Mouse (Mus musculus) midbrain, embryonic 13.5 days (tissue): ENCODE data around the gene Ust. TPM values are rescaled to one million over a fixed set of nuclear protein-coding genes. Genes with fewer than 3 reads are reported as not detected.

Experiments used
- ATAC-seq: fragments of 200-750 bp; cut with Nextera tagmentation; 2 replicates; pipeline ENCODE4 v1.8.0; 2017; ENCODE audit warnings: mild to moderate bottlenecking, moderate TSS enrichment, moderate library complexity
- H3K27ac ChIP-seq: fragments of 300-500 bp; sonication (generic); 2 replicates; pipeline ENCODE4 v1.5.1; 2015; ENCODE audit warnings: inconsistent platforms, mild to moderate bottlenecking, moderate library complexity
- H3K27me3 ChIP-seq: fragments of 300-500 bp; sonication (generic); 2 replicates; pipeline ENCODE4 v1.6.1; 2015; ENCODE audit warnings: mild to moderate bottlenecking, inconsistent platforms
- H3K36me3 ChIP-seq: fragments of 300-500 bp; sonication (generic); 2 replicates; pipeline ENCODE4 v1.6.1; 2015; ENCODE audit warnings: mild to moderate bottlenecking, inconsistent platforms
- H3K4me1 ChIP-seq: fragments of 300-500 bp; sonication (generic); replicated peaks from 2 replicates; pipeline ENCODE4 v1.6.1; 2015; ENCODE audit warnings: inconsistent platforms
- H3K4me2 ChIP-seq: fragments of 300-500 bp; sonication (generic); replicated peaks from 2 replicates; pipeline ENCODE4 v1.6.1; 2015; ENCODE audit warnings: moderate library complexity, mild to moderate bottlenecking, inconsistent platforms
- H3K4me3 ChIP-seq: fragments of 300-500 bp; sonication (generic); replicated peaks from 2 replicates; pipeline ENCODE4 v1.5.1; 2015; ENCODE audit warnings: mild to moderate bottlenecking, inconsistent platforms
- H3K9ac ChIP-seq: fragments of 300-500 bp; sonication (generic); replicated peaks from 2 replicates; pipeline ENCODE4 v1.6.1; 2015; ENCODE audit warnings: mild to moderate bottlenecking, inconsistent platforms
- H3K9me3 ChIP-seq: fragments of 300-500 bp; sonication (generic); 2 replicates; pipeline ENCODE4 v1.6.1; 2016; ENCODE audit warnings: mild to moderate bottlenecking, inconsistent platforms
- WGBS: fragments of 180-500 bp; shearing (Covaris S2); methylation state at CpG from one replicate; pipeline ENCODE4 v1.1.7; 2015; 5-methylcytosine and 5-hydroxymethylcytosine counted together
- polyA plus RNA-seq: library from polyadenylated mRNA; unstranded; fragments of >200 nt; fragmentation: Nextera tagmentation; extraction: Ambion mirVana; gene quantifications from 2 replicates; pipeline ENCODE4 v1.2.1, GENCODE M21; 2015

Gene Ust
- polyA plus RNA-seq, 1 experiment from 2014 or later, result 2.7 TPM

DNA sequence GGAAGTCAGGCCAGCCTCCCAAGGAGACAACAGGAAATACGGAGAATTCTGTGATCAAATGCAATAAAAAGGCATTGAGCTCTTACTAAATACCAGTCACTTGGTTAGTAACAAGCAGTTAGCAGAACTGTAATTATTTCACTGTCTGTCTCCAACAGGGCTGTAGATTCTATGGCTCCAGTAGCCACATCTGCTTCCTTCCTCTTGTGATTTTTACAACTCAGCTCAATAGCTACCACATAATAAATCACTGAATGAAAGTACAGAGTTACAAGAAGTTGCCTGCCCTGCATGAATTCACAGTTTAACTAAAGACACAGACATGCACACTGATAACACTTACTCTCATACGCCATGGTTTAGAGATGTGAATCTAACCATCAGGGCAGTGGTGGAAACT, 176.1 kb downstream of the Ust start:
- no peak overlapping the region for H3K4me2 ChIP-seq
- no peak overlapping the region for H3K4me3 ChIP-seq
- H3K9me3 ChIP-seq, result no peaks in the 10 kb centered on the region
- no peak for ATAC-seq
- H3K36me3 ChIP-seq, result no peaks in the 10 kb centered on the region
- H3K9ac ChIP-seq, result no peak overlapping the region
- no peaks in the 10 kb centered on the region for H3K27me3 ChIP-seq
- 0 out of 2 replicates have a peak, but pooled peaks cover 3% of the 10 kb centered on the region for H3K4me1 ChIP-seq
- WGBS, result 90% methylated on average over 2 of the region's 2 CpGs
- no peak overlapping the region for H3K27ac ChIP-seq

DNA sequence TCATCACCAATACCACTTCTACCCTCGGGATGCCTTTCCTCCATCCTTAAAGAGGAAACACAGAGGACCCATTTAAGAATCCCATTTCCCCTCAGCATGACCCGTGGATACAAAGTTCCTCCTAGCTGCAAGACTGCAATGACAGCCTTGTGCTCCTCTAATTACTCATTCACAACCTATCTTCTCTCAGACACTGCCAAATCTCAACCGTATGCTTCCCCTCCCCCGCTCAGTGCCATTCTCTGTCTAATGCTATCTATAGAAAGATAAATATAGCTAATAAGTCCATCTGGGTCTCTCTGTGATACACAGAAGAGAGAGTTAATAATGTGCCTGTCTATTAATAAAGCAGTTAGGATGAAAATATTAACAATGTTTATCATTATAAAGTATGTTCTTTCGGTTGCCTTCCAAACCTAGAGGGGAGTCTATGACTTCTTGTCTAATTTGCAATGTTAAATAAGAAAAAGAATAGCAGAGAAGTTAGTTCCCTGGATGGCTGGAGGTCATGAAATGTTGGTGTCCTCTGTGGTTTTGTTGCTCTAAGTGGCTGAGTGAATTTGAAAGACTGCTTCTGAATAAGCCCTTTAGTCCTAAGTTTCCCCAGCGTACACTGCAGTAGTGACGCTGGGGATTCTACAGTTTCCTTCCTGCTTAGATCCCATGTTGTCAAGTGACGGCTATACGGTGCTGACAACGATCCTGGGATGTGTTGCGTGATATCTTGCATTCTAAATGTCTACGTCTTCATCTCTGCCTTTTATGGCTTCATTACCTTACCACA, 178.8 kb downstream of the Ust start:
- H3K4me2 ChIP-seq, result no peak overlapping the region
- H3K36me3 ChIP-seq, result no peaks in the 10 kb centered on the region
- H3K4me1 ChIP-seq, result 0 out of 2 replicates have a peak, but pooled peaks cover 3% of the 10 kb centered on the region
- no peaks in the 10 kb centered on the region for H3K27me3 ChIP-seq
- no peak overlapping the region for H3K4me3 ChIP-seq
- WGBS, result 70% methylated on average over 12 of the region's 12 CpGs
- no peaks in the 10 kb centered on the region for H3K9me3 ChIP-seq
- peak; percentile 45; the same call in 1 of the 2 replicates for ATAC-seq
- H3K27ac ChIP-seq, result no peak overlapping the region
- H3K9ac ChIP-seq, result no peak overlapping the region

DNA sequence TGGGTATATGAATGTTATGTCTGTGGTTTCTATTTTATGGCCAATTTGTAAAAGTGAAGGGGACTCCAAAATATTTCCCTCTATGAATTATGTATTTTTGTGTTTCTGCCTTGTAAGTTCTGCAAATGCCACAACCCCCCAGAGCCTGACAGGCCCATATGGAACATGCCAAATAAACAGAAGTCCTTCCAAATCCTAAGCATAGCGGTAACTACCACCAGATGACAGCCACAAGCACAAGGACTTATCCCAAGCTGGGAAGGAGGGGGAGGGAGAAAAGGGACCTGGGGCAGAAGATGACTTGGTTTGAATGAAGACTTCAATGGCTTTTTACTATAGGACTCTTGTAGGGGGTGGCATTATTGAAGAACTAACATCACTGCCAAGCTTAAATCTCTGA, 182.0 kb downstream of the Ust start:
- Histone ChIP-seq H3K9ac (no peak overlapping the region), H3K4me1 (0 out of 2 replicates have a peak, but pooled peaks cover 3% of the 10 kb centered on the region), H3K4me3 (no peak overlapping the region), H3K9me3 (no peaks in the 10 kb centered on the region), H3K27ac (no peak overlapping the region), H3K36me3 (no peaks in the 10 kb centered on the region), H3K27me3 (no peaks in the 10 kb centered on the region), H3K4me2 (no peak overlapping the region)
- 83% methylated on average over 1 of the region's 1 CpGs for WGBS
- ATAC-seq, result no peak

DNA sequence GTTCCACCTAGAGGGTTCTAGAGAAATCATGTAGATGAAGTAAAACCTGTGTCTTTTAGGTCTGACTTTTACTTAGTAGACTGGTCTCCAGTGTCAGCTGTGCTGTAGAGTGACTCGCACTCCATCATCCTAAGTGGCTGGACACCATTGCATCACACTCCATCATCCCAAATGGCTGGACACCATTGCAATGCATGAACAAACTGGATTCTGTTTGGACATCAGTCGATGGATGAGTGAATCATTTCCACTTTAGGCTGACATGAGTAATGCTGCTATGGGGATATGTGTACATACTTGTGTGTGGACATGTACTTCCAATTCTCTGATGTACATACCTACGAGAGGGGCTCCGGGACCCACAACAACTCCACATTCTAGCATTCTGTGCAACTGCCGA, 187.7 kb downstream of the Ust start:
- WGBS, result 91% methylated on average over 5 of the region's 5 CpGs

DNA sequence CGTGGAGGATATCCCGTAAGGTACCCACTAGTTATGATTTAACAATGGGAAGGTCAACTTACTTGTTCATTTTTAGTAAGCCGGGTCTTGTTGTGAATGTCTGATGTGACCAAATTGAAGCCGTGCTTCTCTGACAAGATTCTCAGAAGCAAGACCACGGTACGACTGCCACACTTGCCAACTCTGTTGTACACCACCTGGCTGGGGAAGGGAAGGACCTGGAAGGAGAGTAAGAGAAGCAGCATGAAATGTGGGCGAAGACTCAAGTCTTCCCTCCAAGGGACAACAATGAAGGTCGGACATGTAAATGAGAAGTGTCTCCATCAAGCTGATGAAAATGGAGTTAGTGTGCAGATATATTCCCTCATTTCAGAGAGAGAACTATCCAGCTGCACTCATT, 188.6 kb downstream of the Ust start:
- no peak overlapping the region for H3K27ac ChIP-seq
- H3K4me2 ChIP-seq, result no peak overlapping the region
- H3K9me3 ChIP-seq, result no peaks in the 10 kb centered on the region
- ATAC-seq, result no peak
- no peak overlapping the region for H3K4me3 ChIP-seq
- WGBS, result 93% methylated on average over 8 of the region's 8 CpGs
- no peaks in the 10 kb centered on the region for H3K4me1 ChIP-seq
- H3K9ac ChIP-seq, result no peak overlapping the region
- no peaks in the 10 kb centered on the region for H3K36me3 ChIP-seq
- no peaks in the 10 kb centered on the region for H3K27me3 ChIP-seq

More for the DNA sequence above, 187.7 kb downstream of the Ust start:
- Histone ChIP-seq H3K9ac (no peak overlapping the region), H3K4me1 (no peaks in the 10 kb centered on the region), H3K36me3 (no peaks in the 10 kb centered on the region), H3K9me3 (no peaks in the 10 kb centered on the region), H3K27me3 (no peaks in the 10 kb centered on the region), H3K4me2 (no peak overlapping the region), H3K4me3 (no peak overlapping the region), H3K27ac (no peak overlapping the region)
- ATAC-seq, result no peak

DNA sequence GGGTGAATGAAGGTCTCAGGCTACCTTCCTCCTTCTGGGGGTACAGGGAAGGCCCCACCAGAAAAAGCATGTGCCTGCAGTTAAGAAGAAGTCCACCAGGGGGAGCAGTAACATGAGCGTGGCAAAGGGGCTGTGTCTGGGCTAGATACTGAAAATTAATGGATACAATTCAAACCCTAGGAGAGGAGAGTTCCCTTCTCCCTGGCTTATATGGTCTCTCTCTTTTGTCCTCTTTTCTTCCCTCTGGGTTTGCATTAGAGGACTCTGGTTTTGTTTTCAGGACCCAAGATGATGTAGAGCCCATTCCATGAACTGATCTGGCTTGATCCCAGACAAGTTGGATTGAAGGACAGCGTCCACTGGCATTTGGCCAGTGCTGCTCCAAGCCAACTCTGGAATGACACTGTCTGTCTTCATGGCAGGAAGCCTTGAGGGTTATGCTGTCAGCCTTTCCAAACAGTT, 195.3 kb downstream of the Ust start:
- H3K27ac ChIP-seq, result no peak overlapping the region
- H3K4me2 ChIP-seq, result no peak overlapping the region
- H3K4me1 ChIP-seq, result no peaks in the 10 kb centered on the region
- H3K27me3 ChIP-seq, result no peaks in the 10 kb centered on the region
- H3K9me3 ChIP-seq, result no peaks in the 10 kb centered on the region
- no peaks in the 10 kb centered on the region for H3K36me3 ChIP-seq
- peak; percentile 40; the same call in 1 of the 2 replicates for ATAC-seq
- no peak overlapping the region for H3K4me3 ChIP-seq
- H3K9ac ChIP-seq, result no peak overlapping the region
- 45% methylated on average over 2 of the region's 2 CpGs for WGBS

DNA sequence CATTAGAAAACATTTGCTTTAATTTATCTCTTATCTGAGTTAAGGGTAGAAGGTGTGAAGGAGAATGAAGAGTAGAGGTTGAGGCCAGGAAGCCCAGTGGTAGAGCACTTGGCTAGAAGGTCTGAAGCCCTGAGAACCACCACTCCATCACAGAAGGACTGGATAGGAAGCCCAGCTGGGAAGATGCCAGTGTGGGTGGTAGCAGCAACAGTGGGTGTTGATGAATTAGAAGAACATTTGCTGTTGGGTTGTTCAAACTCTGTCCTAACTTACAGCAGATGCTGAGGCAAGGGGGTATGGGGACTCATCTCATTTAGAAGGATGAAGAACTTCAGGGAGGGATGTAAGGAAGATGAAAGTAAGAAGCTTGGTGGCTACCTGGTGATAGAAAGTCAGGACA, 197.9 kb downstream of the Ust start:
- H3K9me3 ChIP-seq, result no peaks in the 10 kb centered on the region
- no peaks in the 10 kb centered on the region for H3K27me3 ChIP-seq
- H3K4me1 ChIP-seq, result no peaks in the 10 kb centered on the region
- ATAC-seq, result no peak
- H3K4me3 ChIP-seq, result no peak overlapping the region
- H3K27ac ChIP-seq, result no peak overlapping the region
- no peak overlapping the region for H3K4me2 ChIP-seq
- H3K36me3 ChIP-seq, result no peaks in the 10 kb centered on the region
- H3K9ac ChIP-seq, result no peak overlapping the region

DNA sequence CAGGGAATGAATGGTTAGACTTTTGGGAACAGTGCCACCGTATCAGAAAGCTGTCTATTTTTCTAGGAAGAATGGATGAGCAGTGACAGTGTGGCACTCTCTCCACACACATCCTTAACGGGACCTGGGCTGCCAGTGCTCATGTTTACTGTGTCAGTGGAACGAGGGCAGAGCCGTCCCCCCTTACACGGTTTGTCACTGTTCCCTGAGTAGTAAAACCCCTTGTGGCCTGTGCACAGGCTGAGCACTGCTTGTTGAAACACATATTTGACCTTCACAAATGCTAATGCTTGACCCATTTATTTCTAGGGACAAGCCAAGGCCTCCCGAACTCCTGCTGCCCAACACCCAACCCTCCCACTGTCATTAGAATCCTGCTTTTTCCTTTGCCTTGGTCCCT, 209.2 kb downstream of the Ust start:
- no peak overlapping the region for H3K27ac ChIP-seq
- no peak overlapping the region for H3K4me2 ChIP-seq
- H3K27me3 ChIP-seq, result no peaks in the 10 kb centered on the region
- ATAC-seq, result no peak
- no peaks in the 10 kb centered on the region for H3K4me1 ChIP-seq
- H3K36me3 ChIP-seq, result no peaks in the 10 kb centered on the region
- WGBS, result 68% methylated on average over 6 of the region's 6 CpGs
- H3K9ac ChIP-seq, result no peak overlapping the region
- no peak overlapping the region for H3K4me3 ChIP-seq
- H3K9me3 ChIP-seq, result no peaks in the 10 kb centered on the region

DNA sequence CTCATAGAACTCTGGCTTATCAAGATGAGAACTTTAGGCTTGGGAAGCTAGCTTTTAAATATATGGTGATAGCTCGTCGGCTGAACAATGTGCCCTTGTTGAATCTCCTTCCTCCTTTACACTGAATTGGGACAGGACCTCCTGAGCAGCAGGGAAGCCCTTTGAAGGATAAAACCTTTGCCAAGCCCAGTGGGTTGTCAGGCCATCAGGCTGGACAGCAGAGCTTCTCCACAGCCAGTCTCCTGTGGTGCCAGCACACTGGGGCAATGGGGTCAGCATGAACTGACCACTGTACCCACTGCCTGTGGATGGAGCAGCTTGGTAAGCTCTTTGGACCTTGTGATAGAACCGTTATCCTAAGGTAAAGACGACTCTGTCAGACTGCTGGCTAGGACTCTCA, 214.4 kb downstream of the Ust start:
- Histone ChIP-seq H3K9ac (no peak overlapping the region), H3K27ac (no peak overlapping the region), H3K4me3 (no peak overlapping the region), H3K9me3 (no peaks in the 10 kb centered on the region), H3K36me3 (no peaks in the 10 kb centered on the region), H3K27me3 (no peaks in the 10 kb centered on the region), H3K4me2 (no peak overlapping the region), H3K4me1 (no peaks in the 10 kb centered on the region)
- WGBS, result 69% methylated on average over 4 of the region's 4 CpGs
- ATAC-seq, result no peak

DNA sequence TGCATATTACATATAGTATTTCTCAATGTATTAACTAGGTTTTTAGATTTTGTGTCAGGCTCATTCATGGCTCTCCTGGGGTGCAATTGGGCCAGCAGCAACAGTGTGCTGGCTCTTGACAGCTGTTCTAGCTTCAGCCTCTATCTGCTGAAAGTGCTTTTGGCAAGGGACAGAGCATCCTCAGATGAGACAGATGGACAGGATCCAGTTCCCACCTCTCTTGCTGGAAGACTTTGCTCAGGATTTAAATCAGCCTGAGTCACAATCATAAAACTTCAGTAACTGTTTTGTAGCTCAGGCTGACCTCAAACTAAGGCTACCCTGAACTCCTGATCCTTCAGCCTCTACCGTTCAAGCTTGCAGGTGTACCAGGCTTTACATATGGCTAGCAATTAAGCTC, 219.5 kb downstream of the Ust start:
- Histone ChIP-seq H3K9ac (no peak overlapping the region), H3K9me3 (no peaks in the 10 kb centered on the region), H3K27me3 (no peaks in the 10 kb centered on the region), H3K4me2 (no peak overlapping the region), H3K27ac (no peak overlapping the region), H3K4me1 (no peaks in the 10 kb centered on the region; the same call in 1 of the 2 replicates), H3K4me3 (no peak overlapping the region), H3K36me3 (no peaks in the 10 kb centered on the region)
- WGBS, result 92% methylated on average over 1 of the region's 1 CpGs
- no peak for ATAC-seq

DNA sequence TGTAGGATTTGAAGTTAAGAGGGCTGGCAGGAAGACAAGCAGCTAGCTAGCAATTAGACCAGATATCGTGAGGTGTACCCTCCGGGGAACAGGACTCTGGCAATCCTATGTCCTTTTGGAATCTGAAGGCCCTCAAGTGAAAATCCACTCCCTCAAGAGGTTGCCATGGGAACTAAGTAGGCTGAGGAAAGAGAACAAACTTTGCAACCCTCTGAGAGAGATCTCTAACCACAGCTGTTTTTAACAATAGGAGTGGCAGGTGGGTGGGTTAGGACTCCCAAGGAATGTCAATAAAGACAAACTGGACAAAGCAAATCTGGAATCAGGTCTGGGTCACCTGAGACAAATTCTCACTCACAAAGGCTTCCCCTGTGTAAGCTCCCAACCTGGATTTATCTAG, 221.4 kb downstream of the Ust start:
- ATAC-seq, result no peak
- H3K9me3 ChIP-seq, result no peaks in the 10 kb centered on the region

DNA sequence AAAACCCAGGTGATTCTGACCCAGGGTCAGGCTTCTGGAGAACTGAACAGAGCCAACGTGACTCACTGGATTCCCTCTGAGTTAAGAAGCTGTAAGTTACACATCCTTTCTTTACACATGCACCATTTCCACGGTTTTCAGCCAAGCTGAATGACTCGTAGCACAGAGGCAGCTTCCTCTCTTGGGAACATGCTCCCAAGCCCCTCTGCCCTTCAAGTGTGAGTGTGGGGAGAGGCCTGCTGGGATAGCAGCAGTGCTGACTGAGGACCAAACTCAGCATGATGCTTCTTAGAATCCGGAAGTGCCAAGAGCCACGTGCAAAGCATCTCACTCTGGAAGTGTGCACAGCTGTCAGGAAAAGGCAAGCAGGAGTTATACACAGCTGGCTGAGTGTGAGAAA, 228.0 kb downstream of the Ust start:
- Histone ChIP-seq H3K4me2 (no peak overlapping the region), H3K9me3 (no peaks in the 10 kb centered on the region; the same call in 1 of the 2 replicates), H3K36me3 (no peaks in the 10 kb centered on the region), H3K4me3 (no peak overlapping the region), H3K4me1 (no peaks in the 10 kb centered on the region), H3K27me3 (no peaks in the 10 kb centered on the region), H3K27ac (no peak overlapping the region), H3K9ac (no peak overlapping the region)
- ATAC-seq, result no peak
- 64% methylated on average over 5 of the region's 5 CpGs for WGBS

More for the DNA sequence above, 221.4 kb downstream of the Ust start:
- no peaks in the 10 kb centered on the region; the same call in 1 of the 2 replicates for H3K4me1 ChIP-seq
- H3K4me2 ChIP-seq, result no peak overlapping the region
- 10% methylated on average over 2 of the region's 2 CpGs for WGBS
- no peak overlapping the region for H3K4me3 ChIP-seq
- H3K27ac ChIP-seq, result no peak overlapping the region
- H3K36me3 ChIP-seq, result no peaks in the 10 kb centered on the region
- no peaks in the 10 kb centered on the region for H3K27me3 ChIP-seq
- H3K9ac ChIP-seq, result no peak overlapping the region

DNA sequence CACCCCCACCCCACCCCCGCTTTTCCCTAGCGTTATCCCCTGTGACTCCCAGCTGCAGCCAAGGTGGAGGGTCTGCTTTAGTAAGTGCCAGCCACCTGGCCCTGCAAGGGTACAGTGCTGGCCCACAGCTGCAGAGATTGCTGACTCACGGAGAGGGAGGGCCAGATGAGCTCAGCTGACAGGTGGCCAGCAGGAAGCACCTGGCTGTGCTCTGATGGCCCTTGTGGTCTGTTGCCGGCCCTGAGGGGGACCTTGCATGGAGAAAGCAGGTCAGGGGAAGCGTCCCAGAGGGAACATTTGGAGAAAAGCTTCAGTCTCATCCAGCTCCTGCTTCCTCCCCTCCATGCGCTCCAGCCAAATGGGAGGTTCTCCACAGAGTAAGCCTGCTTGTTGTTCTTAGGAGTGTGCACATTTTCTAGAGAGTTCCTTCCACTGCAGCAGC, 231.3 kb downstream of the Ust start:
- no peaks in the 10 kb centered on the region; the same call in 1 of the 2 replicates for H3K9me3 ChIP-seq

More for the DNA sequence above, 231.3 kb downstream of the Ust start:
- no peak overlapping the region for H3K27ac ChIP-seq
- no peaks in the 10 kb centered on the region for H3K27me3 ChIP-seq
- no peak overlapping the region for H3K4me2 ChIP-seq
- H3K4me3 ChIP-seq, result no peak overlapping the region
- WGBS, result 36% methylated on average over 6 of the region's 6 CpGs
- H3K9ac ChIP-seq, result no peak overlapping the region
- no peaks in the 10 kb centered on the region for H3K4me1 ChIP-seq
- ATAC-seq, result no peak
- H3K36me3 ChIP-seq, result no peaks in the 10 kb centered on the region
